Mouse (Mus musculus) limb, embryonic 10.5 days (tissue): ENCODE results near the gene Ndufs1. TPM values are rescaled to one million over a fixed set of nuclear protein-coding genes. Genes with fewer than 3 reads are reported as not detected.
"Not testable (repeated sequence)": the region's sequence is repeated elsewhere in the genome, so short reads cannot be mapped to it uniquely, and the experiment has no call there.

Experiments used
- DNase-seq: peaks from one replicate; pipeline ENCODE4 v3.0.0-alpha.2; 2017; ENCODE audit warnings: low spot score
- H3K27ac ChIP-seq: fragments of 300-500 bp; sonication (generic); 2 replicates; pipeline ENCODE4 v1.5.1; 2016; ENCODE audit warnings: mild to moderate bottlenecking
- H3K27me3 ChIP-seq: fragments of 300-500 bp; sonication (generic); 2 replicates; pipeline ENCODE4 v1.6.1; 2016; ENCODE audit warnings: low read depth, mild to moderate bottlenecking; ENCODE audit not compliant: poor library complexity, severe bottlenecking
- H3K36me3 ChIP-seq: fragments of 300-500 bp; sonication (generic); 2 replicates; pipeline ENCODE4 v1.6.1; 2016; ENCODE audit warnings: mild to moderate bottlenecking, moderate library complexity
- H3K4me1 ChIP-seq: fragments of 300-500 bp; sonication (generic); 2 replicates; pipeline ENCODE4 v1.6.1; 2016
- H3K4me3 ChIP-seq: fragments of 300-500 bp; sonication (generic); 2 replicates; pipeline ENCODE4 v1.5.1; 2016; ENCODE audit warnings: mild to moderate bottlenecking, moderate library complexity
- H3K9me3 ChIP-seq: fragments of 300-500 bp; sonication (generic); replicated peaks from 2 replicates; pipeline ENCODE4 v1.6.1; 2016; ENCODE audit warnings: mild to moderate bottlenecking
- WGBS: fragments of 180-500 bp; shearing (Covaris S2); methylation state at CpG from one replicate; pipeline ENCODE4 v1.1.7; 2016; 5-methylcytosine and 5-hydroxymethylcytosine counted together
- polyA plus RNA-seq: library from polyadenylated mRNA; unstranded; fragments of >200 nt; fragmentation: Nextera tagmentation; extraction: Ambion mirVana; gene quantifications from 2 replicates; pipeline ENCODE4 v1.2.1, GENCODE M21; 2016

Ndufs1 gene
- polyA plus RNA-seq, 1 experiment from 2014 or later = 163 TPM

- Histone ChIP-seq H3K4me3 (no peak overlapping the region), H3K36me3 (peaks cover 50% of the 10 kb centered on the region), H3K4me1 (peaks cover 12% of the 10 kb centered on the region), H3K27me3 (no peaks in the 10 kb centered on the region), H3K27ac (0 out of 2 replicates have a peak overlapping the region, but pooled peaks have one; percentile 14), H3K9me3 (no peaks in the 10 kb centered on the region)
- WGBS = 15% methylated on average over 3 of the region's 3 CpGs
- DNase-seq = peak; percentile 94
These were observed 4.4 kb upstream of the Ndufs1 start for GRCm38 (mm10) chr1:63181019-63181418.

GRCm38 (mm10) chr1:63180575-63180974 is 3.9 kb upstream of the Ndufs1 start:
- not testable (repeated sequence) for H3K9me3 ChIP-seq, H3K27me3 ChIP-seq, H3K4me3 ChIP-seq
- H3K4me1 ChIP-seq = peaks cover 15% of the 10 kb centered on the region
- H3K27ac ChIP-seq = 0 out of 2 replicates have a peak overlapping the region, but pooled peaks have one; percentile 14
- WGBS = 66% methylated on average over 4 of the region's 4 CpGs
- DNase-seq = peak; percentile 32
- H3K36me3 ChIP-seq = peaks cover 50% of the 10 kb centered on the region

- no peak overlapping the region for H3K4me3 ChIP-seq
- no peak for DNase-seq
- H3K27ac ChIP-seq = no peak overlapping the region
- H3K9me3 ChIP-seq = no peaks in the 10 kb centered on the region
- 92% methylated on average over 4 of the region's 4 CpGs for WGBS
- H3K4me1 ChIP-seq = peaks cover 20% of the 10 kb centered on the region
- H3K36me3 ChIP-seq = peaks cover 50% of the 10 kb centered on the region
- no peaks in the 10 kb centered on the region for H3K27me3 ChIP-seq
These were observed 3.5 kb upstream of the Ndufs1 start for GRCm38 (mm10) chr1:63180122-63180521.

GRCm38 (mm10) chr1:63178308-63178707 is 1.7 kb upstream of the Ndufs1 start:
- Histone ChIP-seq H3K27ac (peak overlapping the region; percentile 93), H3K4me1 (peaks cover 23% of the 10 kb centered on the region), H3K9me3 (no peaks in the 10 kb centered on the region), H3K27me3 (no peaks in the 10 kb centered on the region), H3K36me3 (peaks cover 49% of the 10 kb centered on the region), H3K4me3 (peak overlapping the region; percentile 95)
- no peak for DNase-seq
- 83% methylated on average over 3 of the region's 3 CpGs for WGBS

GRCm38 (mm10) chr1:63176259-63176603 is 402 bp downstream of the Ndufs1 start:
- H3K9me3 ChIP-seq = no peaks in the 10 kb centered on the region
- H3K4me1 ChIP-seq = peaks cover 23% of the 10 kb centered on the region
- no peaks in the 10 kb centered on the region for H3K27me3 ChIP-seq
- H3K36me3 ChIP-seq = peaks cover 48% of the 10 kb centered on the region
- DNase-seq = no peak
- H3K4me3 ChIP-seq = peak overlapping the region; percentile 95
- H3K27ac ChIP-seq = peak overlapping the region; percentile 93
- WGBS = under 1% methylated on average over 14 of the region's 14 CpGs

- Histone ChIP-seq H3K36me3 (peaks cover 51% of the 10 kb centered on the region), H3K4me1 (peaks cover 23% of the 10 kb centered on the region), H3K27ac (peak overlapping the region; percentile 93), H3K27me3 (no peaks in the 10 kb centered on the region), H3K4me3 (peak overlapping the region; percentile 95), H3K9me3 (no peaks in the 10 kb centered on the region)
- no peak for DNase-seq
- WGBS = 12% methylated on average over 11 of the region's 11 CpGs
These were observed 780 bp downstream of the Ndufs1 start for GRCm38 (mm10) chr1:63175853-63176252.

GRCm38 (mm10) chr1:63168638-63169037 is 8.0 kb downstream of the Ndufs1 start:
- H3K4me1 ChIP-seq = no peaks in the 10 kb centered on the region

GRCm38 (mm10) chr1:63140231-63140630 is 36.4 kb downstream of the Ndufs1 start:
- no peak for DNase-seq
- H3K4me1 ChIP-seq = no peaks in the 10 kb centered on the region
- 95% methylated on average over 13 of the region's 13 CpGs for WGBS
- H3K4me3 ChIP-seq = no peak overlapping the region
- H3K27me3 ChIP-seq = no peaks in the 10 kb centered on the region
- H3K36me3 ChIP-seq = peaks cover 66% of the 10 kb centered on the region
- no peaks in the 10 kb centered on the region for H3K9me3 ChIP-seq
- H3K27ac ChIP-seq = no peak overlapping the region

More at GRCm38 (mm10) chr1:63168638-63169037, 8.0 kb downstream of the Ndufs1 start:
- H3K9me3 ChIP-seq = no peaks in the 10 kb centered on the region
- peaks cover 81% of the 10 kb centered on the region for H3K36me3 ChIP-seq
- H3K27ac ChIP-seq = no peak overlapping the region
- no peak for DNase-seq
- H3K27me3 ChIP-seq = no peaks in the 10 kb centered on the region
- no peak overlapping the region for H3K4me3 ChIP-seq
- WGBS = 90% methylated on average over 2 of the region's 2 CpGs

GRCm38 (mm10) chr1:63138586-63138985 is 38.0 kb downstream of the Ndufs1 start:
- H3K27ac ChIP-seq, DNase-seq, H3K4me3 ChIP-seq, H3K27me3 ChIP-seq, H3K4me1 ChIP-seq, H3K9me3 ChIP-seq: not testable (repeated sequence)
- H3K36me3 ChIP-seq = peaks cover 49% of the 10 kb centered on the region
- 90% methylated on average over 1 of the region's 1 CpGs for WGBS

GRCm38 (mm10) chr1:63137971-63138370 is 38.7 kb downstream of the Ndufs1 start:
- H3K4me1 ChIP-seq = no peaks in the 10 kb centered on the region
- H3K9me3 ChIP-seq = no peaks in the 10 kb centered on the region
- H3K36me3 ChIP-seq = peaks cover 43% of the 10 kb centered on the region
- H3K27ac ChIP-seq = no peak overlapping the region
- no peak overlapping the region for H3K4me3 ChIP-seq
- WGBS = 92% methylated on average over 2 of the region's 2 CpGs
- H3K27me3 ChIP-seq = no peaks in the 10 kb centered on the region
- no peak for DNase-seq

GRCm38 (mm10) chr1:63134530-63134929 is 42.1 kb downstream of the Ndufs1 start:
- no peak overlapping the region for H3K4me3 ChIP-seq
- H3K4me1 ChIP-seq = peaks cover 6% of the 10 kb centered on the region
- no peaks in the 10 kb centered on the region for H3K9me3 ChIP-seq
- 77% methylated on average over 3 of the region's 3 CpGs for whole genome bisulfite sequencing
- H3K27ac ChIP-seq = no peak overlapping the region
- no peaks in the 10 kb centered on the region for H3K27me3 ChIP-seq
- DNase-seq = no peak
- H3K36me3 ChIP-seq = peaks cover 12% of the 10 kb centered on the region

GRCm38 (mm10) chr1:63131766-63132165 is 44.9 kb downstream of the Ndufs1 start:
- Histone ChIP-seq H3K27me3 (no peaks in the 10 kb centered on the region), H3K27ac (no peak overlapping the region), H3K4me1 (peaks cover 6% of the 10 kb centered on the region), H3K4me3 (no peak overlapping the region), H3K36me3 (peaks cover 5% of the 10 kb centered on the region), H3K9me3 (no peaks in the 10 kb centered on the region)
- no peak for DNase-seq
- WGBS = 88% methylated on average over 11 of the region's 11 CpGs

- Histone ChIP-seq H3K36me3 (peaks cover 10% of the 10 kb centered on the region), H3K4me3 (no peak overlapping the region), H3K9me3 (no peaks in the 10 kb centered on the region), H3K27ac (no peak overlapping the region), H3K27me3 (no peaks in the 10 kb centered on the region), H3K4me1 (peaks cover 6% of the 10 kb centered on the region)
- WGBS = 85% methylated on average over 2 of the region's 2 CpGs
- no peak for DNase-seq
These were observed 45.8 kb downstream of the Ndufs1 start for GRCm38 (mm10) chr1:63130883-63131282.
